Mouse (Mus musculus) liver, embryonic 13.5 days (tissue): Measurements from ENCODE around the gene Opn4. TPM values are rescaled to one million over a fixed set of nuclear protein-coding genes. Genes with fewer than 3 reads are reported as not detected.
A peak's percentile ranks its signal among the peaks of the same experiment; 100 is the strongest.

ENCODE experiments used
- ATAC-seq: fragments of 200-750 bp; cut with Nextera tagmentation; 2 replicates; pipeline ENCODE4 v1.8.0; 2017; ENCODE audit warnings: low read depth, mild to moderate bottlenecking, moderate number of reproducible peaks, moderate library complexity
- DNase-seq: peaks from one replicate; pipeline ENCODE4 v3.0.0; 2022
- H3K27ac ChIP-seq: fragments of 300-500 bp; sonication (generic); 2 replicates; pipeline ENCODE4 v1.5.1; 2015; ENCODE audit warnings: moderate library complexity, mild to moderate bottlenecking, inconsistent platforms
- H3K27me3 ChIP-seq: fragments of 300-500 bp; sonication (generic); 2 replicates; pipeline ENCODE4 v1.6.1; 2015; ENCODE audit warnings: mild to moderate bottlenecking, inconsistent platforms
- H3K36me3 ChIP-seq: fragments of 300-500 bp; sonication (generic); 2 replicates; pipeline ENCODE4 v1.6.1; 2015; ENCODE audit warnings: mild to moderate bottlenecking, inconsistent platforms
- H3K4me1 ChIP-seq: fragments of 300-500 bp; sonication (generic); replicated peaks from 2 replicates; pipeline ENCODE4 v1.6.1; 2015; ENCODE audit warnings: inconsistent platforms
- H3K4me2 ChIP-seq: fragments of 300-500 bp; sonication (generic); 2 replicates; pipeline ENCODE4 v1.6.1; 2015; ENCODE audit warnings: inconsistent platforms, mild to moderate bottlenecking, moderate library complexity
- H3K4me3 ChIP-seq: fragments of 300-500 bp; sonication (generic); replicated peaks from 2 replicates; pipeline ENCODE4 v1.5.1; 2015; ENCODE audit warnings: mild to moderate bottlenecking, inconsistent platforms
- H3K9ac ChIP-seq: fragments of 300-500 bp; sonication (generic); 2 replicates; pipeline ENCODE4 v1.6.1; 2015; ENCODE audit warnings: mild to moderate bottlenecking, inconsistent platforms
- H3K9me3 ChIP-seq: fragments of 300-500 bp; sonication (generic); replicated peaks from 2 replicates; pipeline ENCODE4 v1.6.1; 2016; ENCODE audit warnings: inconsistent platforms
- WGBS: fragments of 180-500 bp; shearing (Covaris S2); methylation state at CpG from one replicate; pipeline ENCODE4 v1.1.7; 2015; ENCODE audit not compliant: insufficient replicate concordance; 5-methylcytosine and 5-hydroxymethylcytosine counted together
- polyA plus RNA-seq: library from polyadenylated mRNA; unstranded; fragments of >200 nt; fragmentation: Nextera tagmentation; extraction: Ambion mirVana; gene quantifications from 2 replicates; pipeline ENCODE4 v1.2.1, GENCODE M21; 2015

Gene Opn4
- polyA plus RNA-seq, 1 experiment from 2014 or later, result not detected

DNA sequence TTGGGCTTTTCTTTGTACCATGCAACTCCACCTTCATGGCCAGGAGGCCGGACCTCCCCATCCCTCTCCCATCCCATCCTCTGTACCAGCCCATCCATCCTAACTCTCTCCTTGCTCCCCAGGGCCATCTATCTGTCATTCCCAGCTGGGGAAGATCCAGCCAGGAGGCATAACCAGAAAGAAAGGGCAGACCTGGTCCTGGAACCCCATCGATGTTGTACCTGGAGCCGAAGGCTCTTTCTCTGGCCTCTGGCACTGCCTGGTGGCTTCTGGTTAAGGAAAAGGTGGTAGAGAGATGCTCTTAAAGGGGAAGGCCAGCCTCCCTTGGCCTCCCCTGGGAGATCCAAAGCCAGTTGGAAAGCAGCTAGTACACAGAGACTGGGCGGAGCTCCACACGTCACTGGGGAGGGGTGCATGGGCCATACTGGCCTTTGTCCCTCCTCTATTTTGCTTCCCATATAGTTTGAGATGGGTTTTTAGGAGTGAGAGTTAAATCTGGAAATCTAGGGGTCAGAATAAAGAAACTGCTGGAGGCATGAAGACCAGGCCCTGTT lies 9.8 kb downstream of the Opn4 start:
- whole genome bisulfite sequencing, result 76% methylated on average over 5 of the region's 5 CpGs
- Histone ChIP-seq H3K36me3 (no peaks in the 10 kb centered on the region), H3K9ac (no peak overlapping the region), H3K9me3 (no peaks in the 10 kb centered on the region), H3K4me2 (no peak overlapping the region), H3K27ac (no peak overlapping the region), H3K27me3 (no peaks in the 10 kb centered on the region), H3K4me3 (no peak overlapping the region), H3K4me1 (peaks cover 9% of the 10 kb centered on the region; the same call in 1 of the 2 replicates)
- ATAC-seq, result no peak
- no peak for DNase-seq

DNA sequence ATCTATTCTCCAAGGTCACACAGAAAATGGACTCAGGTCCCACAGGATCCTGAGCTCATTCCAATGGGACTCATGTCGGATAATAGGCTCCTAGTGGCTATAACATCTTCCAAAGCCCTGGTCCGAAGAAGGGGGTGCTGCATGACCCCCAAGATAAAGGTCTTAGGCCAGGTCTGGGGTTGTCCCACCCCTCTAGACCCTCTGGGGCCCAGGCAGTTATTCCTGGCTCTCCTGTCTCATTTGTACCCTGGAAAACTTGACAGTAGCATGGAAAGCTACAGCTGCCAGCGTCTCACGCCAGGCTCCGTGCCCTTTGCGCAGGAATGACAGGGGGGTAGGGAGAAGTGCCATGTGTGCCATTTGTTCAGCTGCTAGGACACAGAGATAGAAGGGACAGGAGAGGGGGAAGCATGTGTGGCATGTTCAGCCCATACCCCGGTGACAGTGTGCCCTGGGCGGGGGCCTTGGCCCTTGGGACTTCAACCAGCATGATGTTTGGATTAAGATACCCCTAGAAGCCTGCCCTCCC lies 10.7 kb downstream of the Opn4 start:
- H3K36me3 ChIP-seq, result no peaks in the 10 kb centered on the region
- peaks cover 9% of the 10 kb centered on the region; the same call in 1 of the 2 replicates for H3K4me1 ChIP-seq
- DNase-seq (no peak), ATAC-seq (no peak)
- no peak overlapping the region for H3K9ac ChIP-seq
- H3K27me3 ChIP-seq, result no peaks in the 10 kb centered on the region
- no peaks in the 10 kb centered on the region for H3K9me3 ChIP-seq
- H3K4me3 ChIP-seq, result no peak overlapping the region
- no peak overlapping the region for H3K4me2 ChIP-seq
- WGBS, result 72% methylated on average over 8 of the region's 8 CpGs
- H3K27ac ChIP-seq, result no peak overlapping the region

DNA sequence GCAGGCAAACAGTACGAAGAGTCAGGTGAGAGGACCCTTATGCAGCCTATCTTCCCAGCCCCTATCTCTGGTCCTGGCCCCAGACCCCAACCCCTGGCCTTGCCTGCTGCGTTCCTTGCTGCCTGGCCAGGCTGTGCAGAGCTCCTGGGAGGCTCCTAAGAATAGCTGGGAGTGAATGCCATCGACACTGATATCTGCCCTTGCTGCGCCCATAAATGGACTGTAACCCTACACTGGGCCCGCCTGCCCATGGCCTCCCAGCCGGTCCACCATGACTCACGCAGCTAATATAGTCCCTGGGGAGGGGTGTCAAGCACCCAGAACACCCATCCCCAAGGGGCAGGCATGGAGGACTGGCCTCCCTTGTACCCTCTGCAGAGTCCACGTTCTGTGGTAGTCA lies 11.4 kb downstream of the Opn4 start, which contains the start of gene Ldb3:
Gene Ldb3, minus strand, starts transcription at position 185 of the 400 bp plus-strand sequence.
- Histone ChIP-seq H3K4me3 (no peak within 1 kb of the TSS), H3K4me1 (peaks cover 9% of the 10 kb centered on the region; the same call in 1 of the 2 replicates), H3K36me3 (no peaks in the 10 kb centered on the region), H3K9me3 (no peaks in the 10 kb centered on the region), H3K4me2 (no peak within 1 kb of the TSS), H3K27me3 (no peaks in the 10 kb centered on the region), H3K9ac (no peak within 1 kb of the TSS), H3K27ac (no peak within 1 kb of the TSS)
- DNase-seq (no peak), ATAC-seq (no peak)
- WGBS, result 63% methylated on average over 8 of the region's 8 CpGs

DNA sequence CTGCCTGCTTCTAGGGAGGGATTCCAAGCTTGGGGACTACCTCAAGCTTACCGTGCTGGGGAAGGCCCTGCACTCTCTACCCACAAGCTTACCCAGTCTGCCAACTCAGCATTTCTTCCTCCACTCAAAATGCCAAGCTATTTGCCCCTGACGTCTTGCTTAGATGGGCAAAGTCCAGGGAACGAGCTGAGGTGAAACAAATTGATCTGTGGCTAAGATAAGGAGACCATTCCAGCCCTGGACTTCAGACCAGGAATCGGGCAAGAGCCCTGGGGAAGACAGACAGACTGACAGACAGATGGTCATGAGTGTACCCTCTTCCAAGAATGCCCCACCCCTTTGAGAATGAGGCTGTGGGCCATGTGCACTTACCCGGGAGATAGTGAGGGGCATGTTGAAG lies 11.9 kb downstream of the Opn4 start:
- Histone ChIP-seq H3K4me3 (no peak overlapping the region), H3K4me1 (peaks cover 9% of the 10 kb centered on the region; the same call in 1 of the 2 replicates)

DNA sequence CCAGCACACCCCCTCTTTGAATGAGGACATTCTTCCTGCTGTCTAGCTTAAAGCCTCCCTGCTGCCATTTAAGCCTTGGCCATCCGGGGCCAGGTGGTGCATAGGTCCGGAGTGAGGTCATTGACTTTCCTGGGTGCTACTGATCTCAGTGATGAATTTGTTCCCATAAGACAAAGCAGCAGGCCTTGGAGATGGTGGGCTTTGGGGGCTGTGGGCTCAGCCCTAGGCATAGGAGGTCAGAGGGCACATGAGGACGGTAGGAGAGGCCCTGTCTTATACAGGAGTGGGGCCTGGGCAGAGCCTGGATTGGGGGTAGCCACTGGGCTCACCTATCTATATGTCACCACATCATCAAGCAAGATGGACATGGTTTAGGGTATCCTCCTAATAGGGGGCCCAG lies 13.1 kb downstream of the Opn4 start:
- ATAC-seq, result no peak
- H3K4me2 ChIP-seq, result no peak overlapping the region
- H3K27me3 ChIP-seq, result no peaks in the 10 kb centered on the region
- H3K36me3 ChIP-seq, result no peaks in the 10 kb centered on the region
- H3K4me1 ChIP-seq, result peaks cover 9% of the 10 kb centered on the region; the same call in 1 of the 2 replicates
- H3K27ac ChIP-seq, result no peak overlapping the region
- WGBS, result 80% methylated on average over 3 of the region's 3 CpGs
- no peak for DNase-seq
- no peak overlapping the region for H3K4me3 ChIP-seq
- H3K9ac ChIP-seq, result no peak overlapping the region
- H3K9me3 ChIP-seq, result no peaks in the 10 kb centered on the region

More for the DNA sequence above, 11.9 kb downstream of the Opn4 start:
- H3K36me3 ChIP-seq, result no peaks in the 10 kb centered on the region
- H3K9me3 ChIP-seq, result no peaks in the 10 kb centered on the region
- no peaks in the 10 kb centered on the region for H3K27me3 ChIP-seq
- DNase-seq (no peak), ATAC-seq (no peak)
- no peak overlapping the region for H3K4me2 ChIP-seq
- no peak overlapping the region for H3K27ac ChIP-seq
- H3K9ac ChIP-seq, result no peak overlapping the region
- 46% methylated on average over 5 of the region's 5 CpGs for WGBS

DNA sequence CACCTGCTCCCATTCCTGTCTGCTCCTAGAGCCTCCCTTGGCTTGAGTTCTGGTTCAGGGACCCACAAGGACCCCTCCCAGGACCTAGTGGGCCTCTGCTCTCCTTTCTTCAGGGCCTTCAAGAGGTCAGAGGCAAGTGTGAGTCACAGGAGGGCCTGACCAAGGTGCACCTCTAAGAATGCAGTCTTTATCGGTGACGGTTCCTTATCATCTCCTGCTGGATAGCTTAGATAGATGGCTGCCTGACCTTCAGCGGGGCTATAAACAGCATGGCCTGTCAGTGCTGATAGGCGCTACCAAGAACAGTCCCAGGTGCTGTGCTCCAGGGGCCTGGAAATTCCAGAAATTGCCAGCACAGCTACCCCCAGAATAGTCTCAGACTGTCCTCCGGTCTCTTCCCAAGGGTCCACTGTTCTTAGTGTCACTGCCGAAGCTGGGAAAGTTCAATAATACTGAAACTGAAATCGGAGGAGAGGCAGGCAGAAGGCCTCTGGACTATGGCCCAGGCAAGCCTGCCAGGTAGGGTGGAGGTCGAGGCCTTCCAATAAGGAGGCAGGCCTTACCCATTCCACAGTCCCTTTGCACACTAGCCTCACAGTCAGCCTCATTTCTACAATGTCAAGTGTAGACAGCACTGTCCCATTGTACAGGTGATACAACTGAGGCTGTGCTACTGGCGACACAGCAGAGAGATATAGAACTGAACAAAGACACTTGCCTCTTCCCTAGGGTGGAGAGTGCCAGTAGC lies 14.4 kb downstream of the Opn4 start:
- 53% methylated on average over 9 of the region's 9 CpGs for WGBS
- H3K9me3 ChIP-seq, result no peaks in the 10 kb centered on the region

DNA sequence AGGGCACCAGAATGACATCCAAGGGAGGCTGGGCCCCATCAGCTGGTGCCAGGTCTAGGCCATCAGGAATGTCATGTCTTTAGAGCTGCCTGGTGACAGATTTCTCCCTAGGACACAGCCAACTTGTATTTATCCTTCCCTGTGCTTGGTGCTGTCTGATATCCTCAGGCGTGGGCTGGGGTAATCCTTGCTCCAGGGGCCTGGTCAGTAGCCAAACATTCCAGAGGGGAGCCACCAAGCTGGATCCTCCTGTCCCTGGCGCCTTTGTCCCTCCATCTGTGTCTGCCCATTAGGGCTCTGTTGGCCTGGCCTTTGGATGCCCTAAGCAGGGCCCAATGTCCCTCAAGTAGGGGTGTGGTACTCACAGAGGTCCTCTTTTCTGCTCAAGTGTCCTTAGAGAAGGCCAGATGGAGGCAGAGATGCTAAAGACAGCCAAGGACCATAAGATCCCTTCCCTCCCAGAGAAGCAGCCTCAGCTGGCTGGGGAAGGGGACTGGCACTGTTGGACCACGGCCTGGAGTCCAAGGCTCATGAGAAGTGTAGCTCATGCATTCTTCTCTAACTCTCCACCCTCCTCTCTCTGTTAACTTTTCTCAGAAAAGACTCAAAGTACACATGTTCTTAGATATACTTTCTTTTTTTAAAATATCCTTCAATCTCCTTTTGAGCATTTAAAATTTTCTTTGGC lies 17.1 kb downstream of the Opn4 start:
- Histone ChIP-seq H3K27me3 (0 out of 2 replicates have a peak, but pooled peaks cover 3% of the 10 kb centered on the region), H3K4me2 (no peak overlapping the region), H3K4me3 (no peak overlapping the region), H3K27ac (no peak overlapping the region), H3K4me1 (peaks cover 9% of the 10 kb centered on the region; the same call in 1 of the 2 replicates), H3K9ac (no peak overlapping the region), H3K36me3 (no peaks in the 10 kb centered on the region), H3K9me3 (no peaks in the 10 kb centered on the region)
- DNase-seq (no peak), ATAC-seq (no peak)
- WGBS, result 47% methylated on average over 3 of the region's 3 CpGs

More for the DNA sequence above, 14.4 kb downstream of the Opn4 start:
- DNase-seq (peak; percentile 22), ATAC-seq (peak; percentile 55; the same call in 1 of the 2 replicates)
- Histone ChIP-seq H3K36me3 (no peaks in the 10 kb centered on the region), H3K27me3 (0 out of 2 replicates have a peak, but pooled peaks cover 3% of the 10 kb centered on the region), H3K27ac (no peak overlapping the region), H3K4me1 (peaks cover 9% of the 10 kb centered on the region; the same call in 1 of the 2 replicates), H3K4me3 (no peak overlapping the region), H3K4me2 (no peak overlapping the region), H3K9ac (no peak overlapping the region)

DNA sequence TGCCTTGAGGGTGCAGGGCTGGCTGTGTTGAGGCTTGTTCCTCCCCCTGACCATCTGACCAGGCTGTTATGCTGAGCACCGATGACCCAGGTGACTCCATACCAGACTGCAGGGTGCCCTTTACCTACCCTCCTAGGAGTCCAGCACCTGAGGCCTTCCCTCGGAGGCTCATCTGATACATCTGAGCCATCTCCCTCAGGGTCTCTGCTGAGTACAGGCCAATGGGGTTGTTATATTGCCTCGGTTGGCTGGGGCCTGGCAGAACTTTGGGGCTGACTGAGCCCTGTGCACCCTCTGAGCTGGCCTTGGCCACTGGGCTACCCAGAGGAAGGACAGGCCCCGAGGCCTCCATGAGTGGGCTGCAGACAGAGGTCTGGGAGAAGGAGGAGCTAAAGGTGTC lies 23.1 kb downstream of the Opn4 start:
- DNase-seq (no peak), ATAC-seq (no peak)
- Histone ChIP-seq H3K4me2 (no peak overlapping the region), H3K9ac (no peak overlapping the region), H3K4me3 (no peak overlapping the region), H3K27ac (no peak overlapping the region), H3K9me3 (no peaks in the 10 kb centered on the region), H3K36me3 (no peaks in the 10 kb centered on the region), H3K27me3 (0 out of 2 replicates have a peak, but pooled peaks cover 3% of the 10 kb centered on the region), H3K4me1 (no peaks in the 10 kb centered on the region)
- 61% methylated on average over 4 of the region's 4 CpGs for WGBS

DNA sequence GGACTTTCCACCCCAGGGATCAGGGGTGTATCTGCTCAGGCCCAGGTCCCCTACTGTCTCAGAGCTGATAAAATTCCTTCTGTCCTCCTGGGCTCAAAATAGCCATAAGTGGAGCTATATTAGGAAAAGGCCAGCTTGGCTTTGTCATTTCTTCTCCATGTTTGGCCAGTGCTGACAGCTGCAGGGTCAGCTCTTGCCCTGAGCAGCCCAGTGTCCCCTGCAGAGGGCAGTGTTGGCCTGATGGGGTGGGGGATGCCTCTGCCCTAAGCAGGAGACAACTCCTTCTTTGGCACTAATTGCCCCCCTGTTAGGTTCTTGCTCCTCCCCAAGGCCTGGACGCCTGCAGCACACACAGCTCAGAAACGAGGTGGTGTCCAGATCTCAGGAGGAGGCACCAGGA lies 25.9 kb downstream of the Opn4 start:
- H3K9me3 ChIP-seq, result no peaks in the 10 kb centered on the region
- ATAC-seq (no peak), DNase-seq (no peak)
- H3K4me1 ChIP-seq, result no peaks in the 10 kb centered on the region; the same call in 1 of the 2 replicates
- H3K27ac ChIP-seq, result no peak overlapping the region
- WGBS, result 53% methylated on average over 2 of the region's 2 CpGs
- peaks cover 9% of the 10 kb centered on the region for H3K27me3 ChIP-seq
- no peak overlapping the region for H3K9ac ChIP-seq
- H3K4me3 ChIP-seq, result no peak overlapping the region
- H3K4me2 ChIP-seq, result no peak overlapping the region
- H3K36me3 ChIP-seq, result no peaks in the 10 kb centered on the region

DNA sequence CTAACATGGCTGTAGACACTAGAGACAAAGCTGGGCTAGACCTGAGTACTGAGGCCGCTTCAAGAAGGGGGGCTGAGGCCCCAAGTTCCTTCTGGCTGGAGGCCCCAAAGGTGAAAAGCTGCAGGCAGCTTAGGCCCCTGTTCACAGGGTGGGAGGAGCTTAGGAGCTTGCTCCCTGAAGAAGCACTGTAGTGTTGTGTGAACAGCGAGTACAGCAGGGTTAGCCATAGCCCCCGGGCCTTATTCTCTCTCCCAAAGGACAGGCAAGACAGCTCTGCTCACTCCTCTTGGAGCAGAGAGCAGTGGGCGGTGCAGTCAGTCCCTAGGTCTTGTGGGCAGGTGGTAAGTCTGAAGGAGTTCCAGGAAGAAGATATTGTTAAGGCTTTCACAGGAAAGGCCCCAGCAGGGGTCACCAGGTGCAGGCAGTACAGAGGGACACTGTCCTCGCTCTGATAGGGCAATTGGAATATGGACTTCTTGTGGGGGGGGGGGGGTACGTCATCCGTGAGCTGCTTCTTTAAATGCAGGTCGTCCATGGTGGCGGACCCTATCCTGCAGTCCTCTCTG lies 26.5 kb downstream of the Opn4 start:
- H3K4me2 ChIP-seq, result no peak overlapping the region
- no peak for ATAC-seq

More for the DNA sequence above, 26.5 kb downstream of the Opn4 start:
- Histone ChIP-seq H3K9me3 (no peaks in the 10 kb centered on the region), H3K4me3 (no peak overlapping the region), H3K27me3 (peaks cover 15% of the 10 kb centered on the region), H3K4me1 (no peaks in the 10 kb centered on the region; the same call in 1 of the 2 replicates), H3K27ac (no peak overlapping the region), H3K9ac (no peak overlapping the region), H3K36me3 (no peaks in the 10 kb centered on the region)
- DNase-seq, result no peak
- 59% methylated on average over 9 of the region's 9 CpGs for WGBS
